Mouse (Mus musculus) limb, embryonic 13.5 days (tissue): ENCODE measurements around the gene Syngr2. TPM values are rescaled to one million over a fixed set of nuclear protein-coding genes. Genes with fewer than 3 reads are reported as not detected.

Experiments used
- ATAC-seq: fragments of 200-750 bp; cut with Nextera tagmentation; 2 replicates; pipeline ENCODE4 v1.8.0; 2017; ENCODE audit warnings: low read depth, moderate number of reproducible peaks, moderate TSS enrichment; ENCODE audit not compliant: low FRiP score
- H3K27ac ChIP-seq: fragments of 300-500 bp; sonication (generic); 2 replicates; pipeline ENCODE4 v1.5.1; 2015; ENCODE audit warnings: inconsistent platforms, mild to moderate bottlenecking, moderate library complexity
- H3K27me3 ChIP-seq: fragments of 300-500 bp; sonication (generic); 2 replicates; pipeline ENCODE4 v1.6.1; 2015; ENCODE audit warnings: mild to moderate bottlenecking, inconsistent platforms
- H3K36me3 ChIP-seq: fragments of 300-500 bp; sonication (generic); 2 replicates; pipeline ENCODE4 v1.6.1; 2015; ENCODE audit warnings: inconsistent platforms, mild to moderate bottlenecking, moderate library complexity
- H3K4me1 ChIP-seq: fragments of 300-500 bp; sonication (generic); 2 replicates; pipeline ENCODE4 v1.6.1; 2015; ENCODE audit warnings: inconsistent platforms
- H3K4me2 ChIP-seq: fragments of 300-500 bp; sonication (generic); replicated peaks from 2 replicates; pipeline ENCODE4 v1.6.1; 2015; ENCODE audit warnings: inconsistent platforms, mild to moderate bottlenecking, moderate library complexity
- H3K4me3 ChIP-seq: fragments of 300-500 bp; sonication (generic); 2 replicates; pipeline ENCODE4 v1.5.1; 2015; ENCODE audit warnings: moderate library complexity, mild to moderate bottlenecking, inconsistent platforms
- H3K9ac ChIP-seq: fragments of 300-500 bp; sonication (generic); 2 replicates; pipeline ENCODE4 v1.6.1; 2015; ENCODE audit warnings: mild to moderate bottlenecking, inconsistent platforms
- H3K9me3 ChIP-seq: fragments of 300-500 bp; sonication (generic); 2 replicates; pipeline ENCODE4 v1.6.1; 2016; ENCODE audit warnings: inconsistent platforms
- WGBS: fragments of 180-500 bp; shearing (Covaris S2); methylation state at CpG from one replicate; pipeline ENCODE4 v1.1.7; 2015; 5-methylcytosine and 5-hydroxymethylcytosine counted together
- polyA plus RNA-seq: library from polyadenylated mRNA; unstranded; fragments of >200 nt; fragmentation: Nextera tagmentation; extraction: Ambion mirVana; gene quantifications from 2 replicates; pipeline ENCODE4 v1.2.1, GENCODE M21; 2015

Syngr2 gene
- polyA plus RNA-seq, 1 experiment from 2014 or later: 39.5 TPM

GRCm38 (mm10) chr11:117843434-117843833, 34.0 kb downstream of the Syngr2 start:
- no peak overlapping the region for H3K4me2 ChIP-seq
- no peaks in the 10 kb centered on the region for H3K27me3 ChIP-seq
- H3K4me3 ChIP-seq: no peak overlapping the region
- H3K9me3 ChIP-seq: no peaks in the 10 kb centered on the region
- no peak for ATAC-seq
- no peaks in the 10 kb centered on the region for H3K36me3 ChIP-seq
- H3K9ac ChIP-seq: no peak overlapping the region
- H3K4me1 ChIP-seq: peaks cover 13% of the 10 kb centered on the region
- 77% methylated on average over 2 of the region's 2 CpGs for WGBS
- no peak overlapping the region for H3K27ac ChIP-seq

GRCm38 (mm10) chr11:117844997-117845396, 35.5 kb downstream of the Syngr2 start:
- ATAC-seq: no peak
- no peak overlapping the region for H3K9ac ChIP-seq
- no peaks in the 10 kb centered on the region for H3K27me3 ChIP-seq
- no peaks in the 10 kb centered on the region for H3K9me3 ChIP-seq
- H3K27ac ChIP-seq: no peak overlapping the region
- WGBS: 84% methylated on average over 2 of the region's 2 CpGs
- H3K4me1 ChIP-seq: peaks cover 17% of the 10 kb centered on the region
- H3K4me2 ChIP-seq: no peak overlapping the region
- no peaks in the 10 kb centered on the region for H3K36me3 ChIP-seq
- no peak overlapping the region for H3K4me3 ChIP-seq

GRCm38 (mm10) chr11:117845651-117846050, 36.2 kb downstream of the Syngr2 start:
- ATAC-seq: no peak
- Histone ChIP-seq H3K9me3 (no peaks in the 10 kb centered on the region), H3K9ac (no peak overlapping the region), H3K36me3 (no peaks in the 10 kb centered on the region), H3K4me1 (peaks cover 23% of the 10 kb centered on the region), H3K4me2 (no peak overlapping the region), H3K4me3 (no peak overlapping the region), H3K27me3 (no peaks in the 10 kb centered on the region), H3K27ac (no peak overlapping the region)
- WGBS: 82% methylated on average over 2 of the region's 2 CpGs

- no peak overlapping the region for H3K4me2 ChIP-seq
- H3K36me3 ChIP-seq: peaks cover 4% of the 10 kb centered on the region; the same call in 1 of the 2 replicates
- no peaks in the 10 kb centered on the region for H3K27me3 ChIP-seq
- ATAC-seq: no peak
- no peaks in the 10 kb centered on the region for H3K9me3 ChIP-seq
- no peak overlapping the region for H3K9ac ChIP-seq
- WGBS: 67% methylated on average over 5 of the region's 5 CpGs
- H3K27ac ChIP-seq: no peak overlapping the region
- no peak overlapping the region for H3K4me3 ChIP-seq
- peaks cover 28% of the 10 kb centered on the region for H3K4me1 ChIP-seq
Measured at GRCm38 (mm10) chr11:117846640-117847039, 37.2 kb downstream of the Syngr2 start.

GRCm38 (mm10) chr11:117847593-117848215, 38.2 kb downstream of the Syngr2 start:
- H3K4me1 ChIP-seq: peaks cover 28% of the 10 kb centered on the region
- WGBS: 65% methylated on average over 7 of the region's 7 CpGs
- peak overlapping the region; percentile 85 for H3K4me2 ChIP-seq
- H3K36me3 ChIP-seq: peaks cover 15% of the 10 kb centered on the region
- H3K9me3 ChIP-seq: no peaks in the 10 kb centered on the region
- no peaks in the 10 kb centered on the region for H3K27me3 ChIP-seq
- H3K9ac ChIP-seq: peak overlapping the region; percentile 86
- peak overlapping the region; percentile 96 for H3K27ac ChIP-seq
- peak overlapping the region; percentile 70 for H3K4me3 ChIP-seq
- ATAC-seq: no peak

- peaks cover 22% of the 10 kb centered on the region for H3K36me3 ChIP-seq
- peaks cover 28% of the 10 kb centered on the region for H3K4me1 ChIP-seq
- peak overlapping the region; percentile 85 for H3K4me2 ChIP-seq
- no peaks in the 10 kb centered on the region for H3K27me3 ChIP-seq
- peak overlapping the region; percentile 86 for H3K9ac ChIP-seq
- H3K9me3 ChIP-seq: no peaks in the 10 kb centered on the region
- H3K27ac ChIP-seq: peak overlapping the region; percentile 96
- peak overlapping the region; percentile 70 for H3K4me3 ChIP-seq
- ATAC-seq: peak; percentile 84
- 7% methylated on average over 19 of the region's 19 CpGs for WGBS
Measured at GRCm38 (mm10) chr11:117848271-117848984, 39.0 kb downstream of the Syngr2 start.

- Histone ChIP-seq H3K9ac (peak within 1 kb of the TSS; percentile 86), H3K27ac (peak within 1 kb of the TSS; percentile 96), H3K36me3 (peaks cover 29% of the 10 kb centered on the region), H3K4me3 (peak within 1 kb of the TSS; percentile 70), H3K27me3 (no peaks in the 10 kb centered on the region), H3K9me3 (no peaks in the 10 kb centered on the region), H3K4me1 (peaks cover 28% of the 10 kb centered on the region), H3K4me2 (peak within 1 kb of the TSS; percentile 85)
- ATAC-seq: peak; percentile 93
- under 1% methylated on average over 51 of the region's 51 CpGs for WGBS
Measured at GRCm38 (mm10) chr11:117848985-117849671, 39.7 kb downstream of the Syngr2 start, which contains the start of gene Birc5. Birc5 (plus strand) TSS chr11:117849251.

GRCm38 (mm10) chr11:117852875-117853274, 43.4 kb downstream of the Syngr2 start:
- 91% methylated on average over 3 of the region's 3 CpGs for WGBS
- H3K36me3 ChIP-seq: peaks cover 64% of the 10 kb centered on the region
- no peak overlapping the region for H3K4me3 ChIP-seq
- H3K27me3 ChIP-seq: no peaks in the 10 kb centered on the region
- no peak overlapping the region for H3K9ac ChIP-seq
- H3K27ac ChIP-seq: no peak overlapping the region
- no peak overlapping the region for H3K4me2 ChIP-seq
- peaks cover 23% of the 10 kb centered on the region for H3K4me1 ChIP-seq
- ATAC-seq: no peak
- no peaks in the 10 kb centered on the region for H3K9me3 ChIP-seq

- 89% methylated on average over 9 of the region's 9 CpGs for WGBS
- no peak overlapping the region for H3K9ac ChIP-seq
- no peak for ATAC-seq
- no peaks in the 10 kb centered on the region for H3K9me3 ChIP-seq
- peaks cover 11% of the 10 kb centered on the region for H3K27me3 ChIP-seq
- no peak overlapping the region for H3K27ac ChIP-seq
- H3K4me1 ChIP-seq: peaks cover 16% of the 10 kb centered on the region
- no peak overlapping the region for H3K4me2 ChIP-seq
- peaks cover 64% of the 10 kb centered on the region for H3K36me3 ChIP-seq
- no peak overlapping the region for H3K4me3 ChIP-seq
Measured at GRCm38 (mm10) chr11:117854241-117854640, 44.8 kb downstream of the Syngr2 start.

GRCm38 (mm10) chr11:117855360-117855759, 45.9 kb downstream of the Syngr2 start:
- no peak overlapping the region for H3K27ac ChIP-seq
- peaks cover 15% of the 10 kb centered on the region for H3K4me1 ChIP-seq
- no peaks in the 10 kb centered on the region for H3K9me3 ChIP-seq
- H3K4me3 ChIP-seq: no peak overlapping the region
- H3K4me2 ChIP-seq: no peak overlapping the region
- H3K36me3 ChIP-seq: peaks cover 64% of the 10 kb centered on the region
- 95% methylated on average over 5 of the region's 5 CpGs for WGBS
- no peak overlapping the region for H3K9ac ChIP-seq
- no peak for ATAC-seq
- H3K27me3 ChIP-seq: peaks cover 22% of the 10 kb centered on the region

GRCm38 (mm10) chr11:117855975-117856374, 46.5 kb downstream of the Syngr2 start:
- Histone ChIP-seq H3K27ac (no peak overlapping the region), H3K9me3 (no peaks in the 10 kb centered on the region), H3K4me1 (peaks cover 13% of the 10 kb centered on the region), H3K36me3 (peaks cover 63% of the 10 kb centered on the region), H3K27me3 (peaks cover 28% of the 10 kb centered on the region), H3K4me3 (no peak overlapping the region), H3K4me2 (no peak overlapping the region), H3K9ac (no peak overlapping the region)
- no peak for ATAC-seq
- 80% methylated on average over 1 of the region's 1 CpGs for WGBS

- no peaks in the 10 kb centered on the region for H3K9me3 ChIP-seq
- H3K4me2 ChIP-seq: no peak overlapping the region
- H3K27ac ChIP-seq: no peak overlapping the region
- no peak overlapping the region for H3K4me3 ChIP-seq
- no peak for ATAC-seq
- no peak overlapping the region for H3K9ac ChIP-seq
- 94% methylated on average over 10 of the region's 10 CpGs for WGBS
- peaks cover 51% of the 10 kb centered on the region for H3K36me3 ChIP-seq
- peaks cover 10% of the 10 kb centered on the region for H3K4me1 ChIP-seq
- H3K27me3 ChIP-seq: peaks cover 43% of the 10 kb centered on the region
Measured at GRCm38 (mm10) chr11:117857462-117857861, 48.0 kb downstream of the Syngr2 start.
